Mouse (Mus musculus) C2C12 (cell line): Measurements from ENCODE around the gene Ldhb. TPM values are rescaled to one million over a fixed set of nuclear protein-coding genes. Genes with fewer than 3 reads are reported as not detected.
A peak's percentile ranks its signal among the peaks of the same experiment; 100 is the strongest.
"Not testable (repeated sequence)": the region's sequence is repeated elsewhere in the genome, so short reads cannot be mapped to it uniquely, and the experiment has no call there.

ENCODE experiments used
- H3K27me3 ChIP-seq: one replicate; pipeline ENCODE4 v1.6.1; 2011; ENCODE audit not compliant: control insufficient read depth, insufficient read depth, insufficient read length
- H3K36me3 ChIP-seq: one replicate; pipeline ENCODE4 v1.6.1; 2011; ENCODE audit not compliant: control insufficient read depth, insufficient read depth
- H3K4me3 ChIP-seq: one replicate; pipeline ENCODE4 v1.5.1; 2011; ENCODE audit warnings: mild to moderate bottlenecking, control low read depth; ENCODE audit not compliant: poor library complexity, insufficient read depth, severe bottlenecking
- H3K79me2 ChIP-seq: one replicate; pipeline ENCODE4 v1.6.1; 2011; ENCODE audit not compliant: control insufficient read depth, insufficient read depth
- H3K79me3 ChIP-seq: one replicate; pipeline ENCODE4 v1.6.1; 2011; ENCODE audit warnings: low read depth, control low read depth
- H3ac ChIP-seq: one replicate; pipeline ENCODE3; 2011; ENCODE audit warnings: low read depth; ENCODE audit not compliant: control insufficient read depth, insufficient read length
- CEBPB ChIP-seq: IDR thresholded peaks from one replicate; pipeline ENCODE4 v1.6.1; 2011; ENCODE audit warnings: low read depth, mild to moderate bottlenecking, control low read depth, moderate library complexity
- CTCF ChIP-seq: IDR thresholded peaks from one replicate; pipeline ENCODE4 v1.5.1; 2011; ENCODE audit not compliant: control insufficient read depth, insufficient read depth, insufficient read length
- FOSL1 ChIP-seq: IDR thresholded peaks from one replicate; pipeline ENCODE4 v1.8.0; 2011; ENCODE audit warnings: mild to moderate bottlenecking, low read length; ENCODE audit not compliant: poor library complexity, insufficient read depth, severe bottlenecking
- MAX ChIP-seq: IDR thresholded peaks from one replicate; pipeline ENCODE4 v1.6.1; 2011; ENCODE audit warnings: mild to moderate bottlenecking, control low read depth
- MYOD1 ChIP-seq: IDR thresholded peaks from one replicate; pipeline ENCODE4 v1.6.1; 2011; ENCODE audit warnings: low read depth; ENCODE audit not compliant: control insufficient read depth, insufficient read length
- MYOG ChIP-seq: IDR thresholded peaks from one replicate; pipeline ENCODE4 v1.6.1; 2011; ENCODE audit not compliant: control insufficient read depth, insufficient read length; ENCODE audit errors: extremely low read depth
- USF1 ChIP-seq: IDR thresholded peaks from one replicate; pipeline ENCODE4 v1.6.1; 2011; ENCODE audit warnings: low read depth, mild to moderate bottlenecking, control low read depth, moderate library complexity
- polyA plus RNA-seq: library from polyadenylated mRNA; unstranded; fragments of >200 nt; fragmentation: generic; extraction: Trizol; gene quantifications from one replicate; pipeline ENCODE4 v1.2.1, GENCODE M21; 2012; ENCODE audit warnings: missing spikeins

Gene Ldhb
- polyA plus RNA-seq, 1 experiment = 29.3 TPM

- TF ChIP-seq MYOG (no peak), CTCF (no peak), MAX (no peak), CEBPB (no peak), MYOD1 (no peak), USF1 (no peak), FOSL1 (no peak)
- H3K27me3 ChIP-seq = no peaks in the 10 kb centered on the region
- H3ac ChIP-seq = peak overlapping the region; percentile 38
- H3K79me2 ChIP-seq = no peaks in the 10 kb centered on the region
- no peaks in the 10 kb centered on the region for H3K36me3 ChIP-seq
- H3K4me3 ChIP-seq = peak overlapping the region; percentile 3
- H3K79me3 ChIP-seq = no peaks in the 10 kb centered on the region
These were observed 548 bp downstream of the Ldhb start for GRCm38 (mm10) chr6:142507033-142507784.

- Histone ChIP-seq H3K79me2 (no peaks in the 10 kb centered on the region), H3K4me3 (no peak overlapping the region), H3K79me3 (no peaks in the 10 kb centered on the region), H3ac (no peak overlapping the region), H3K27me3 (no peaks in the 10 kb centered on the region), H3K36me3 (no peaks in the 10 kb centered on the region)
- TF ChIP-seq FOSL1 (no peak), MYOD1 (no peak), CEBPB (no peak), USF1 (no peak), CTCF (no peak), MAX (no peak), MYOG (no peak)
These were observed 1.3 kb downstream of the Ldhb start for GRCm38 (mm10) chr6:142506338-142507032.

- TF ChIP-seq CTCF = no peak
- TF ChIP-seq FOSL1 = no peak
- no peak for TF ChIP-seq USF1
- TF ChIP-seq MAX = no peak
- TF ChIP-seq CEBPB = no peak
- no peak for TF ChIP-seq MYOD1
- no peak for TF ChIP-seq MYOG
- no peaks in the 10 kb centered on the region for H3K27me3 ChIP-seq
- H3ac ChIP-seq = no peak overlapping the region
- no peak overlapping the region for H3K4me3 ChIP-seq
- no peaks in the 10 kb centered on the region for H3K79me3 ChIP-seq
- no peaks in the 10 kb centered on the region for H3K79me2 ChIP-seq
- no peaks in the 10 kb centered on the region for H3K36me3 ChIP-seq
These were observed 4.2 kb downstream of the Ldhb start for GRCm38 (mm10) chr6:142503601-142504000.

GRCm38 (mm10) chr6:142502519-142503125, 5.1 kb downstream of the Ldhb start:
- H3K27me3 ChIP-seq = no peaks in the 10 kb centered on the region
- no peak overlapping the region for H3K4me3 ChIP-seq
- no peak overlapping the region for H3ac ChIP-seq
- H3K36me3 ChIP-seq = no peaks in the 10 kb centered on the region
- H3K79me3 ChIP-seq = no peaks in the 10 kb centered on the region
- TF ChIP-seq USF1 (no peak), MYOG (no peak)
- no peaks in the 10 kb centered on the region for H3K79me2 ChIP-seq

- not testable (repeated sequence) for H3K79me3 ChIP-seq, H3ac ChIP-seq, H3K79me2 ChIP-seq, H3K27me3 ChIP-seq, H3K4me3 ChIP-seq, H3K36me3 ChIP-seq
These were observed 17.6 kb downstream of the Ldhb start for GRCm38 (mm10) chr6:142490114-142490513.

- Histone ChIP-seq H3K36me3 (no peaks in the 10 kb centered on the region), H3K79me2 (no peaks in the 10 kb centered on the region), H3K4me3 (no peak overlapping the region)
These were observed 20.1 kb downstream of the Ldhb start for GRCm38 (mm10) chr6:142487638-142488037.

More at GRCm38 (mm10) chr6:142487638-142488037, 20.1 kb downstream of the Ldhb start:
- Histone ChIP-seq H3ac (no peak overlapping the region), H3K27me3 (no peaks in the 10 kb centered on the region), H3K79me3 (no peaks in the 10 kb centered on the region)
- TF ChIP-seq USF1 = no peak
- TF ChIP-seq CTCF = no peak
- TF ChIP-seq MYOG = no peak
- no peak for TF ChIP-seq CEBPB
- no peak for TF ChIP-seq FOSL1
- TF ChIP-seq MAX = no peak
- TF ChIP-seq MYOD1 = no peak
